Comparison of ENCODE assay signal across 20 mouse cellular contexts in genomic region chr5:21553685-21554084, GRCm38 (mm10). TPM values are rescaled to one million over a fixed set of nuclear protein-coding genes. Genes with fewer than 3 reads are reported as not detected.
DNase-seq lines count a peak whose midpoint lies in the region; ATAC-seq and TF ChIP-seq lines count a peak whose summit lies in the region.
"Had no signal": no experiment of that assay in that cellular context is flagged by ENCODE, and none has a peak within 500 bp of the region (broad histone marks: within the 10 kb centered on the region; RNA-seq: fewer than 3 reads in every experiment).

No protein-coding gene starts in this region.

- in situ Hi-C loops in Patski (cut with MboI; ENCODE audit: low pct_unique_long_range_greater_than_20kb), result no loop called here

- no peak for TF ChIP-seq CTCF in lung, adult 2 months (IDR thresholded peaks at IDR 0.05; ENCODE audit: insufficient read depth, low read length)
- TF ChIP-seq CTCF in Patski (IDR thresholded peaks at IDR 0.05), result no peak
- no peak for TF ChIP-seq CTCF in hindbrain, postnatal 0 days (IDR thresholded peaks at IDR 0.05; ENCODE audit: low read depth)

- no peaks in the 10 kb centered on the region for H3K9me3 ChIP-seq in kidney, embryonic 16.5 days (ENCODE audit: low read length)
- H3K9me3 ChIP-seq in lung, embryonic 16.5 days (ENCODE audit: control insufficient read depth, low read length), result no peaks in the 10 kb centered on the region
- no peaks in the 10 kb centered on the region for H3K9me3 ChIP-seq in hindbrain, postnatal 0 days (ENCODE audit: low read length)
- H3K9me3 ChIP-seq: embryonic facial prominence, embryonic 15.5 days; forebrain, embryonic 15.5 days; G1E; heart, embryonic 15.5 days; hindbrain, embryonic 10.5 days had no signal

- CTCF ChIA-PET in Patski (lab: Charles Lee), result interaction anchor here (1.3 to 1.4 kb wide), 3 partner anchors 17 to 53 kb away, joined by 3 read pairs; no protein-coding TSS in a partner anchor

- DNase-seq in kidney, adult 18-20 months, result no peak
- DNase-seq in lung, adult 2 months, result no peak
- DNase-seq in Muller cell, postnatal 12 days (ENCODE audit: inconsistent ontology term), result peak; percentile 18
- DNase-seq in Patski (ENCODE audit: low read depth, low spot score), result peak; percentile 42
- DNase-seq in hindbrain, postnatal 0 days (ENCODE audit: low spot score), result no peak
- DNase-seq: adrenal gland, adult 2 months; adrenal gland, postnatal 25 days; cerebellum, adult 2 months; cerebellum, postnatal 10 days; gastrocnemius, postnatal 36 days; heart, adult 18-20 months had no signal

- POLR2A ChIA-PET in Patski (lab: Charles Lee), result interaction anchor here (1.0 kb wide), 1 partner anchor 9 kb away, joined by 3 read pairs; no protein-coding TSS in a partner anchor

- no peak overlapping the region for H3K9ac ChIP-seq in kidney, embryonic 16.5 days (replicated peaks; ENCODE audit: low read length)
- H3K9ac ChIP-seq in lung, embryonic 16.5 days (ENCODE audit: low read length), result no peak overlapping the region
- H3K9ac ChIP-seq in hindbrain, postnatal 0 days (replicated peaks; ENCODE audit: low read length), result no peak overlapping the region
- H3K9ac ChIP-seq: embryonic facial prominence, embryonic 15.5 days; forebrain, embryonic 15.5 days; heart, embryonic 15.5 days; hindbrain, embryonic 14.5 days had no signal

- ATAC-seq in kidney, embryonic 16.5 days (ENCODE audit: low FRiP score, low TSS enrichment), result peak; percentile 98
- peak; percentile 36 for ATAC-seq in lung, embryonic 16.5 days (ENCODE audit: low read depth)
- ATAC-seq in Patski, result peak; percentile 94
- ATAC-seq in hindbrain, postnatal 0 days, result no peak
- ATAC-seq: forebrain, embryonic 15.5 days had no signal

- no peak for TF ChIP-seq POLR2A in lung, adult 2 months (IDR thresholded peaks at IDR 0.05; ENCODE audit: borderline replicate concordance, extremely low read depth, low read depth, low read length)

- 43% methylated on average over 4 of the region's 4 CpGs for WGBS in kidney, embryonic 16.5 days
- 73% methylated on average over 4 of the region's 4 CpGs for WGBS in lung, embryonic 16.5 days
- WGBS in lung, adult 2 months, result 70% methylated on average over 4 of the region's 4 CpGs
- WGBS in hindbrain, postnatal 0 days, result 83% methylated on average over 4 of the region's 4 CpGs

- peaks cover 4% of the 10 kb centered on the region; the same call in 1 of the 2 replicates for H3K36me3 ChIP-seq in kidney, embryonic 16.5 days (ENCODE audit: insufficient read depth, low read length)
- H3K36me3 ChIP-seq in lung, embryonic 16.5 days (ENCODE audit: control insufficient read depth, insufficient read depth, low read length), result no peaks in the 10 kb centered on the region
- no peaks in the 10 kb centered on the region for H3K36me3 ChIP-seq in hindbrain, postnatal 0 days (ENCODE audit: insufficient read depth, low read length)
- H3K36me3 ChIP-seq: forebrain, embryonic 15.5 days; G1E; heart, embryonic 15.5 days; hindbrain, embryonic 10.5 days had no signal

- H3K4me3 ChIP-seq in kidney, embryonic 16.5 days (ENCODE audit: low read length), result no peak overlapping the region
- H3K4me3 ChIP-seq in lung, embryonic 16.5 days (ENCODE audit: low read length), result no peak overlapping the region
- H3K4me3 ChIP-seq in lung, adult 2 months (replicated peaks; ENCODE audit: extremely low read depth, low read depth, low read length), result no peak overlapping the region
- H3K4me3 ChIP-seq in hindbrain, postnatal 0 days (ENCODE audit: low read length), result no peak overlapping the region
- H3K4me3 ChIP-seq: embryonic facial prominence, embryonic 15.5 days; forebrain, embryonic 15.5 days; heart, embryonic 15.5 days; hindbrain, embryonic 10.5 days had no signal

- no peak overlapping the region for H3K27ac ChIP-seq in kidney, embryonic 16.5 days (ENCODE audit: low read length)
- no peak overlapping the region for H3K27ac ChIP-seq in lung, embryonic 16.5 days (ENCODE audit: low read length)
- no peak overlapping the region for H3K27ac ChIP-seq in hindbrain, postnatal 0 days
- H3K27ac ChIP-seq: embryonic facial prominence, embryonic 15.5 days; forebrain, embryonic 15.5 days; heart, embryonic 15.5 days; hindbrain, embryonic 10.5 days; hindbrain, embryonic 14.5 days had no signal

- no peak overlapping the region for H3K4me2 ChIP-seq in kidney, embryonic 16.5 days (replicated peaks; ENCODE audit: low read depth, low read length)
- no peak overlapping the region for H3K4me2 ChIP-seq in lung, embryonic 16.5 days (ENCODE audit: low read depth, low read length)
- no peak overlapping the region for H3K4me2 ChIP-seq in hindbrain, postnatal 0 days (ENCODE audit: low read depth, low read length)
- H3K4me2 ChIP-seq: embryonic facial prominence, embryonic 15.5 days; forebrain, embryonic 15.5 days; heart, embryonic 11.5 days; heart, embryonic 15.5 days; hindbrain, embryonic 14.5 days had no signal

- peaks cover 4% of the 10 kb centered on the region; the same call in 1 of the 2 replicates for H3K4me1 ChIP-seq in kidney, embryonic 16.5 days (ENCODE audit: insufficient read depth, low read length)
- 0 out of 2 replicates have a peak, but pooled peaks cover 3% of the 10 kb centered on the region for H3K4me1 ChIP-seq in lung, embryonic 16.5 days (replicated peaks; ENCODE audit: control insufficient read depth, insufficient read depth, low read length)
- H3K4me1 ChIP-seq in lung, adult 2 months (ENCODE audit: control insufficient read depth, insufficient read depth, low read length), result no peaks in the 10 kb centered on the region
- H3K4me1 ChIP-seq in hindbrain, postnatal 0 days (ENCODE audit: insufficient read depth, low read length), result no peaks in the 10 kb centered on the region
- H3K4me1 ChIP-seq: forebrain, embryonic 15.5 days; hindbrain, embryonic 10.5 days had no signal

- H3K27me3 ChIP-seq in kidney, embryonic 16.5 days (ENCODE audit: insufficient read depth, low read length), result no peaks in the 10 kb centered on the region
- no peaks in the 10 kb centered on the region for H3K27me3 ChIP-seq in lung, embryonic 16.5 days (ENCODE audit: control insufficient read depth, insufficient read depth, low read depth, low read length)
- H3K27me3 ChIP-seq in Patski, result no peaks in the 10 kb centered on the region
- H3K27me3 ChIP-seq in hindbrain, postnatal 0 days (ENCODE audit: insufficient read depth, low read length), result no peaks in the 10 kb centered on the region
- H3K27me3 ChIP-seq: embryonic facial prominence, embryonic 15.5 days; forebrain, embryonic 15.5 days; heart, embryonic 15.5 days had no signal

RNA-seq across cellular contexts. Expression of gene Lrrc17, which starts 10.3 kb away (rescaled TPM):
- 43.8 and 48.5 TPM in 2 replicates for polyA plus RNA-seq in kidney, embryonic 16.5 days (2015; fragmentation: Nextera tagmentation; extraction: Ambion mirVana)
- polyA plus RNA-seq in lung, embryonic 16.5 days (2015; fragmentation: Nextera tagmentation; extraction: Ambion mirVana), result 61.1 and 66.3 TPM in 2 replicates
- 3.7 and 4.6 TPM in 2 replicates for polyA plus RNA-seq in lung, adult 2 months (2012; rRNA removed)
- not detected for polyA plus RNA-seq in Patski (2021)
- 1.9 and 2.9 TPM in 2 replicates for total RNA-seq in hindbrain, postnatal 0 days (2014; rRNA removed)
- 3.3 and 3.9 TPM in 2 replicates for polyA plus RNA-seq in hindbrain, postnatal 0 days (2015; fragmentation: Nextera tagmentation; extraction: Ambion mirVana)
- polyA plus RNA-seq: G1E had no signal

Comparison
In these comparisons a context has a peak if more than half of its experiments do, and no peak if none do; other contexts are left out.
1. DNase-seq: peak in Muller cell, postnatal 12 days (single experiment) and Patski (single experiment); none in kidney, adult 18-20 months (single experiment), lung, adult 2 months (single experiment) and hindbrain, postnatal 0 days (single experiment).